ENCODE assay signal across 14 mouse cellular contexts in genomic region chr4:134705311-134705710, GRCm38 (mm10). TPM values are rescaled to one million over a fixed set of nuclear protein-coding genes. Genes with fewer than 3 reads are reported as not detected.
DNase-seq lines count a peak whose midpoint lies in the region; ATAC-seq and TF ChIP-seq lines count a peak whose summit lies in the region.
"Had no signal": no experiment of that assay in that cellular context is flagged by ENCODE, and none has a peak within 500 bp of the region (broad histone marks: within the 10 kb centered on the region; RNA-seq: fewer than 3 reads in every experiment).

No protein-coding gene starts in this region.

- no peaks in the 10 kb centered on the region for H3K36me3 ChIP-seq in heart, embryonic 15.5 days
- H3K36me3 ChIP-seq in forebrain, embryonic 13.5 days (ENCODE audit: poor library complexity, severe bottlenecking) = no peaks in the 10 kb centered on the region
- H3K36me3 ChIP-seq in limb, embryonic 10.5 days = no peaks in the 10 kb centered on the region
- H3K36me3 ChIP-seq in midbrain, postnatal 0 days (ENCODE audit: insufficient read depth, low read length) = no peaks in the 10 kb centered on the region
- no peaks in the 10 kb centered on the region for H3K36me3 ChIP-seq in lung, postnatal 0 days (ENCODE audit: insufficient read depth, low read length)
- H3K36me3 ChIP-seq: stomach, embryonic 15.5 days had no signal

- 64% methylated on average over 5 of the region's 5 CpGs for WGBS in heart, embryonic 15.5 days
- 69% methylated on average over 5 of the region's 5 CpGs for WGBS in forebrain, embryonic 13.5 days
- 28% methylated on average over 5 of the region's 5 CpGs for WGBS in limb, embryonic 10.5 days
- WGBS in midbrain, postnatal 0 days = 50% methylated on average over 5 of the region's 5 CpGs
- WGBS in lung, postnatal 0 days = 52% methylated on average over 5 of the region's 5 CpGs

- TF ChIP-seq CTCF in midbrain, postnatal 0 days (IDR thresholded peaks at IDR 0.05) = no peak
- no peak for TF ChIP-seq CTCF in lung, postnatal 0 days (IDR thresholded peaks at IDR 0.05)

- H3K27me3 ChIP-seq in heart, embryonic 15.5 days = no peaks in the 10 kb centered on the region
- peaks cover 37% of the 10 kb centered on the region for H3K27me3 ChIP-seq in forebrain, embryonic 13.5 days
- peaks cover 37% of the 10 kb centered on the region for H3K27me3 ChIP-seq in limb, embryonic 10.5 days (ENCODE audit: low read depth, poor library complexity, severe bottlenecking)
- no peaks in the 10 kb centered on the region for H3K27me3 ChIP-seq in midbrain, postnatal 0 days (ENCODE audit: insufficient read depth, low read length)
- H3K27me3 ChIP-seq in lung, postnatal 0 days (replicated peaks; ENCODE audit: insufficient read depth, low read length) = no peaks in the 10 kb centered on the region; the same call in 1 of the 2 replicates

- no peak overlapping the region for H3K9ac ChIP-seq in heart, embryonic 15.5 days
- H3K9ac ChIP-seq in forebrain, embryonic 13.5 days = no peak overlapping the region
- no peak overlapping the region for H3K9ac ChIP-seq in midbrain, postnatal 0 days (replicated peaks; ENCODE audit: low read length, poor library complexity, severe bottlenecking)
- no peak overlapping the region for H3K9ac ChIP-seq in lung, postnatal 0 days (replicated peaks; ENCODE audit: low read depth)
- H3K9ac ChIP-seq: stomach, embryonic 15.5 days had no signal

- TF ChIP-seq EP300 in lung, postnatal 0 days (IDR thresholded peaks at IDR 0.05) = no peak

- H3K4me2 ChIP-seq in heart, embryonic 15.5 days = peak overlapping the region; percentile 99; the same call in 1 of the 2 replicates
- H3K4me2 ChIP-seq in forebrain, embryonic 13.5 days = peak overlapping the region; percentile 99
- H3K4me2 ChIP-seq in midbrain, postnatal 0 days (ENCODE audit: low read depth, low read length, poor library complexity, severe bottlenecking) = peak overlapping the region; percentile 99
- no peak overlapping the region for H3K4me2 ChIP-seq in lung, postnatal 0 days (replicated peaks; ENCODE audit: low read depth, low read length)

- no peak overlapping the region for H3K4me3 ChIP-seq in heart, embryonic 15.5 days
- no peak overlapping the region for H3K4me3 ChIP-seq in forebrain, embryonic 13.5 days
- peak overlapping the region; percentile 71 for H3K4me3 ChIP-seq in limb, embryonic 10.5 days
- peak overlapping the region; percentile 69; the same call in 1 of the 2 replicates for H3K4me3 ChIP-seq in midbrain, postnatal 0 days (ENCODE audit: low read depth, low read length)
- no peak overlapping the region for H3K4me3 ChIP-seq in lung, postnatal 0 days (ENCODE audit: low read depth, low read length)

- DNase-seq in heart, adult 11 months = no peak
- no peak for DNase-seq in limb, embryonic 10.5 days (ENCODE audit: low spot score)
- no peak for DNase-seq in midbrain, postnatal 0 days (ENCODE audit: low spot score)
- DNase-seq in gastrocnemius, postnatal 4 days (ENCODE audit: low spot score in 2 of 2) = no peak
- DNase-seq in kidney, postnatal 10 days = no peak
- no peak for DNase-seq in lung, postnatal 0 days (ENCODE audit: low spot score)
- DNase-seq: gastrocnemius, postnatal 10 days; heart, postnatal 14 days; kidney, adult 18-20 months; lung, postnatal 36 days; right cerebral cortex, postnatal 25 days had no signal

- peaks cover 32% of the 10 kb centered on the region for H3K4me1 ChIP-seq in heart, embryonic 15.5 days (replicated peaks)
- H3K4me1 ChIP-seq in forebrain, embryonic 13.5 days = peaks cover 31% of the 10 kb centered on the region
- H3K4me1 ChIP-seq in limb, embryonic 10.5 days = peaks cover 47% of the 10 kb centered on the region
- peaks cover 16% of the 10 kb centered on the region for H3K4me1 ChIP-seq in midbrain, postnatal 0 days (ENCODE audit: insufficient read depth, low read length)
- peaks cover 12% of the 10 kb centered on the region for H3K4me1 ChIP-seq in lung, postnatal 0 days (ENCODE audit: insufficient read depth, low read depth, low read length)

- no peak for ATAC-seq in heart, embryonic 15.5 days (replicated peaks; ENCODE audit: insufficient number of reproducible peaks, insufficient read depth, low FRiP score, low read depth)
- no peak for ATAC-seq in forebrain, embryonic 13.5 days
- no peak for ATAC-seq in midbrain, postnatal 0 days (ENCODE audit: low FRiP score)
- no peak for ATAC-seq in lung, postnatal 0 days

- H3K9me3 ChIP-seq in heart, embryonic 15.5 days (replicated peaks) = no peaks in the 10 kb centered on the region
- H3K9me3 ChIP-seq in forebrain, embryonic 13.5 days (replicated peaks) = no peaks in the 10 kb centered on the region
- no peaks in the 10 kb centered on the region for H3K9me3 ChIP-seq in limb, embryonic 10.5 days (replicated peaks)
- no peaks in the 10 kb centered on the region for H3K9me3 ChIP-seq in midbrain, postnatal 0 days (ENCODE audit: low read length)
- no peaks in the 10 kb centered on the region for H3K9me3 ChIP-seq in lung, postnatal 0 days (ENCODE audit: low read length)
- H3K9me3 ChIP-seq: stomach, embryonic 15.5 days had no signal

- no peak overlapping the region for H3K27ac ChIP-seq in heart, embryonic 15.5 days
- H3K27ac ChIP-seq in forebrain, embryonic 13.5 days = no peak overlapping the region
- no peak overlapping the region for H3K27ac ChIP-seq in limb, embryonic 10.5 days
- H3K27ac ChIP-seq in midbrain, postnatal 0 days (ENCODE audit: low read depth, low read length) = 0 out of 2 replicates have a peak overlapping the region, but pooled peaks have one; percentile 26
- H3K27ac ChIP-seq in lung, postnatal 0 days (ENCODE audit: low read length) = no peak overlapping the region
- H3K27ac ChIP-seq: stomach, embryonic 15.5 days had no signal

RNA-seq across cellular contexts. Expression of gene Man1c1, which starts 1.2 kb away (rescaled TPM):
- polyA plus RNA-seq in heart, embryonic 15.5 days (2015; fragmentation: Nextera tagmentation; extraction: Ambion mirVana) = 5.1 and 6.6 TPM in 2 replicates
- polyA plus RNA-seq in forebrain, embryonic 13.5 days (2015; fragmentation: Nextera tagmentation; extraction: Ambion mirVana) = 1.6 TPM in 2 replicates
- 1.6 and 2.0 TPM in 2 replicates for polyA plus RNA-seq in limb, embryonic 10.5 days (2016; fragmentation: Nextera tagmentation; extraction: Ambion mirVana)
- total RNA-seq in midbrain, postnatal 0 days (2014; rRNA removed) = 17.1 and 28.7 TPM in 2 replicates
- 2.7 and 3.4 TPM in 2 replicates for polyA plus RNA-seq in midbrain, postnatal 0 days (2015; fragmentation: Nextera tagmentation; extraction: Ambion mirVana)
- total RNA-seq in gastrocnemius, postnatal 4 days (2021) = 10 to 100 TPM; 16.7 to 17.9 TPM
- 2.9 and 3.0 TPM in 2 replicates for polyA plus RNA-seq in lung, postnatal 0 days (2015; fragmentation: Nextera tagmentation; extraction: Ambion mirVana)

Comparison
In these comparisons a context has a peak if more than half of its experiments do, and no peak if none do; other contexts are left out.
1. H3K4me3 ChIP-seq: peak in limb, embryonic 10.5 days (single experiment) and midbrain, postnatal 0 days (single experiment); none in heart, embryonic 15.5 days (single experiment), forebrain, embryonic 13.5 days (single experiment) and lung, postnatal 0 days (single experiment).